Mouse (Mus musculus) forebrain, embryonic 16.5 days (tissue): Measurements from ENCODE around the gene Carnmt1. TPM values are rescaled to one million over a fixed set of nuclear protein-coding genes. Genes with fewer than 3 reads are reported as not detected.

Experiments used
- ATAC-seq: fragments of 200-750 bp; cut with Nextera tagmentation; 2 replicates; pipeline ENCODE4 v1.8.0; 2017; ENCODE audit warnings: mild to moderate bottlenecking, moderate library complexity
- H3K27ac ChIP-seq: fragments of 300-500 bp; sonication (generic); 2 replicates; pipeline ENCODE4 v1.5.1; 2014; ENCODE audit warnings: low read length, control low read depth
- H3K27me3 ChIP-seq: fragments of 300-500 bp; sonication (generic); replicated peaks from 2 replicates; pipeline ENCODE4 v1.6.1; 2014; ENCODE audit warnings: low read length; ENCODE audit not compliant: control insufficient read depth, insufficient read depth
- H3K36me3 ChIP-seq: fragments of 300-500 bp; sonication (generic); 2 replicates; pipeline ENCODE4 v1.6.1; 2014; ENCODE audit not compliant: control insufficient read depth, insufficient read depth
- H3K4me1 ChIP-seq: fragments of 300-500 bp; sonication (generic); replicated peaks from 2 replicates; pipeline ENCODE4 v1.6.1; 2014; ENCODE audit warnings: low read length; ENCODE audit not compliant: control insufficient read depth, insufficient read depth
- H3K4me2 ChIP-seq: fragments of 300-500 bp; sonication (generic); 2 replicates; pipeline ENCODE4 v1.6.1; 2014; ENCODE audit warnings: mild to moderate bottlenecking, low read length, control low read depth
- H3K4me3 ChIP-seq: fragments of 300-500 bp; sonication (generic); replicated peaks from 2 replicates; pipeline ENCODE4 v1.5.1; 2014; ENCODE audit warnings: mild to moderate bottlenecking, low read length, control low read depth
- H3K9ac ChIP-seq: fragments of 300-500 bp; sonication (generic); replicated peaks from 2 replicates; pipeline ENCODE4 v1.6.1; 2014; ENCODE audit warnings: low read depth, low read length, control low read depth
- H3K9me3 ChIP-seq: fragments of 300-500 bp; sonication (generic); 2 replicates; pipeline ENCODE4 v1.6.1; 2016; ENCODE audit warnings: low read length; ENCODE audit not compliant: control insufficient read depth
- WGBS: fragments of 180-500 bp; shearing (Covaris S2); extraction: QIAGEN DNeasy Blood & Tissue Kit; methylation state at CpG from one replicate; pipeline ENCODE4 v1.1.7; 2014; 5-methylcytosine and 5-hydroxymethylcytosine counted together
- polyA plus RNA-seq: library from polyadenylated mRNA; unstranded; fragments of >200 nt; fragmentation: Nextera tagmentation; extraction: Ambion mirVana; gene quantifications from 2 replicates; pipeline ENCODE4 v1.2.1, GENCODE M21; 2015

Carnmt1 gene
- polyA plus RNA-seq, 1 experiment from 2014 or later, result 11.1 TPM

DNA sequence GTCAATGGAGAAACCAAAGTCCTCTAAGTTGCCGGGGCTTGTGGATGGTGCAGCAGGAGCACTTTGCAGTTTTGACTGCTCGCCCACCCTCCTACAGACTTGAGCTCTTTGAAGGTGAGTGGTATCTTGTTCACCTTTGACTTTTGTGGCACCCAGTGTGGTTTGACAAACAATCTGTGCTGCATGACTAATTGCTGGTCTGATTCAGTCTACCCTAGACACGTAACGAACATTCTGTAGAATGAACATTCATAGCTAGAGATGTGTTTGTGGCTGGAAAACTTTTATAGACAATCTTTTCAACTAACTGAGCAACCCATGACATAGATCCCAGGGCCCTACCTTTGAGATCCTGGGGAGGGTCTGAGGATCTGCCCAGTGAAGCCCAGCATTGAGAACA lies 76.8 kb downstream of the Carnmt1 start:
- H3K4me1 ChIP-seq, result peaks cover 6% of the 10 kb centered on the region; the same call in 1 of the 2 replicates
- no peak for ATAC-seq
- WGBS, result 87% methylated on average over 4 of the region's 4 CpGs
- H3K27ac ChIP-seq, result no peak overlapping the region
- H3K27me3 ChIP-seq, result no peaks in the 10 kb centered on the region
- no peak overlapping the region for H3K4me3 ChIP-seq
- H3K4me2 ChIP-seq, result no peak overlapping the region
- no peaks in the 10 kb centered on the region for H3K9me3 ChIP-seq
- H3K9ac ChIP-seq, result no peak overlapping the region
- H3K36me3 ChIP-seq, result no peaks in the 10 kb centered on the region

DNA sequence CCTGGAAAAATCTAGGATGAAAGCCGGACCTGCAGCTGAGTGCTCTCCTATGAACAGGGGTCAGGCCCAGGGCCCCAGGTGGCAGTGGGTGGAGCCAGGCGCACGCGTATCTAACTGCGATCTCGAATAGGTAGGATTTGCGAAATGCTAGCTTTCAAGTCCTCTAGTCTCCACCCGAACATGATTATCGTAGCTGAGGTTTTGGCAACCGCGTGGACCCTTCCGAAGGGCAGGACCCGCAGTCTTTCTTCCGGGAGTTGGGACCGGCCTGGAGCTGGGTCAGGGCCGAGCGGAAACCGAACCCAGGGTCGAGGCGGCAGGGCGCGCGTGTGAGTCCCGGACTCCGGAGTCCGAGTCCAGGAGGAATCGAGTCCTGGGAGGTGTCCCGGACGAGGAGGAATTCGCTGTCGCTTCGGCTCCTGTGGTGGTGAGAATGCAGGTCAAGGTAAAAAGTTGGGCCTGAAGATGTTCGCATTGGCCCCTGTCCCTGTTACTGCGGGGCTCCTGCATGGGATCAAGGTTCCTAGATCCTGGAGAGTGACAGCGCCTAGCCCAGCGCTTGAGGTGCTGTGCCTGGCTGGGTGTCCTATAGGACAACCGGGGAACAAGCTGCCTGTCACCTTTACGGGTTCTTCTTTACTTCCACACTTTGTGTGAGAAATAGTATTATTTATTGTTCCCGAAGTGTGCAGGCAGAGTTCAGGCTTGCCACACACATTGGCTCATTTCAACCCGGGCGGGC lies 79.2 kb downstream of the Carnmt1 start, which contains the start of gene Trpm6:
TSS of gene Trpm6 (plus strand) at position 386 of the 742 bp plus-strand sequence.
- WGBS, result 6% methylated on average over 41 of the region's 41 CpGs
- Histone ChIP-seq H3K27me3 (no peaks in the 10 kb centered on the region), H3K36me3 (no peaks in the 10 kb centered on the region), H3K4me2 (peak within 1 kb of the TSS; percentile 63), H3K4me1 (peaks cover 6% of the 10 kb centered on the region; the same call in 1 of the 2 replicates), H3K27ac (no peak within 1 kb of the TSS), H3K4me3 (peak within 1 kb of the TSS; percentile 40), H3K9me3 (no peaks in the 10 kb centered on the region), H3K9ac (peak within 1 kb of the TSS; percentile 33; the same call in 1 of the 2 replicates)
- ATAC-seq, result no peak

Other genes starting within 250 kb of the Carnmt1 start
- 31.8 and 33.1 TPM in 2 replicates for gene Ostf1, start 38.9 kb upstream of the Carnmt1 start, polyA plus RNA-seq
- 4.0 and 4.9 TPM in 2 replicates for gene Nmrk1, start 38.8 kb upstream of the Carnmt1 start, polyA plus RNA-seq
- 58.8 and 71.4 TPM in 2 replicates for gene D030056L22Rik, start 42.4 kb downstream of the Carnmt1 start, polyA plus RNA-seq
- 0.31 and 0.33 TPM in 2 replicates for gene Trpm6, start 79.2 kb downstream of the Carnmt1 start, polyA plus RNA-seq